Mouse (Mus musculus): ENCODE data around the gene Fkbp2. TPM values are rescaled to one million over a fixed set of nuclear protein-coding genes. Genes with fewer than 3 reads are reported as not detected.
"Not testable (repeated sequence)": the region's sequence is repeated elsewhere in the genome, so short reads cannot be mapped to it uniquely, and the experiment has no call there.

Gene Fkbp2
- polyA plus RNA-seq, 1 experiment, result 96.8 TPM

DNA sequence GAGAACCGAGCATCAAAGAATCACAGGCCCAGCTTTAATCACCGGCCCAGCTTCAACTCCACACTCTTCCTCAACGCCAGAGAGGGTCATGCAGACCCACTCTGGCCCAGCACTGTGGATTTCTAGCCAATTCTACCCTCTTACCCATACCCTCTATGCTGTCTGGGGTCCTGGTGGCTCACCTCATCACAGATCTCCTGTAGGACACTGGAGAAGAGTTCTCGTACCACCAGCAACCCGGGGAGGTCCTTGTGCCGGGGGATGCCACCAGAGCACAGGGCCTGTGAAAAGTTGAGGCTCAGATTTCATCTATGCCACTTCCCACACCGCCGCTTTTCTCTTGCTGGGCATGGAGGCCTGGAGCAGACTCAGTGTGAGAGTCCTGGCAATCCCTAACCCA lies 14.2 kb upstream of the Fkbp2 start:
- TF ChIP-seq SRF (IDR thresholded peaks at IDR 0.05; ENCODE audit: control insufficient read depth, insufficient read length, low read depth) (no peak), USF1 (IDR thresholded peaks at IDR 0.05; ENCODE audit: low read depth) (no peak), TCF12 (IDR thresholded peaks at IDR 0.05; ENCODE audit: insufficient read depth, poor library complexity, severe bottlenecking) (no peak), REST (IDR thresholded peaks at IDR 0.05; ENCODE audit: insufficient read depth, insufficient read length) (no peak), MYOD1 (IDR thresholded peaks at IDR 0.05; ENCODE audit: control insufficient read depth in 1 of 3, insufficient read length in 2 of 3, low read depth in 2 of 3) (no peak), POLR2A (IDR thresholded peaks at IDR 0.05; ENCODE audit: insufficient read length, low read depth) (no peak), MYOG (IDR thresholded peaks at IDR 0.05; ENCODE audit: control insufficient read depth in 1 of 3, insufficient read depth in 1 of 3, insufficient read length in 2 of 3, low read depth in 2 of 3) (no peak), E2F4 (IDR thresholded peaks at IDR 0.05; ENCODE audit: insufficient read depth) (no peak), CEBPB (IDR thresholded peaks at IDR 0.05; ENCODE audit: insufficient read depth, poor library complexity, severe bottlenecking) (no peak), MAX (IDR thresholded peaks at IDR 0.05; ENCODE audit: low read depth) (no peak), TCF3 (IDR thresholded peaks at IDR 0.05; ENCODE audit: insufficient read length, low read depth) (no peak), POLR2AphosphoS2 (IDR thresholded peaks at IDR 0.05; ENCODE audit: insufficient read length, low read depth) (no peak)
- Histone ChIP-seq H3K4me2 (ENCODE audit: low read depth) (peak overlapping the region; percentile 97), H3K4me3 (peak overlapping the region; percentile 42), H3K27me3 (ENCODE audit: control insufficient read depth, insufficient read depth, insufficient read length) (no peaks in the 10 kb centered on the region), H3K79me2 (ENCODE audit: control insufficient read depth, insufficient read depth) (no peaks in the 10 kb centered on the region), H3ac (ENCODE audit: control insufficient read depth, insufficient read length) (no peak overlapping the region), H3K36me3 (ENCODE audit: control insufficient read depth, insufficient read depth) (no peaks in the 10 kb centered on the region)

DNA sequence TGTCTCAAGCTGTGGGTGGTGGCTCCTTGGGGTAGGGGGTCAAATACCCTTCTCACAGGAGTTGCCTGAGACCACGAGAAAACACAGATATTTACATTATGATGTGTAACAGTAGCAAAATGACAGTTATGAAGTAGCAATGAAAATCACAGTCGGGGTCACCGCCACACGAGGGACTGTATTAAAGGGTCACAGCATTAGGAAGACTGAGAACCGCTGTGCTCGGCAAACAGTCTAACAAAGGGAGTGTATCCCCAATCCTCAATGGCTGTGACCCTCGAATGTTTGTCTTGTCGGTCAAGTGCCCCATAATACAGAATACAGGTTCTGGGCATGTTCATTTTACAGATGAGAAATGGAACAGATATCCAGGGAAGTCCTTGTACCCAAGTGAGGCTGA lies 13.7 kb upstream of the Fkbp2 start:
- no peak for TF ChIP-seq CEBPB (IDR thresholded peaks at IDR 0.05; ENCODE audit: insufficient read depth, poor library complexity, severe bottlenecking)
- no peak for TF ChIP-seq TCF3 (IDR thresholded peaks at IDR 0.05; ENCODE audit: insufficient read length, low read depth)
- TF ChIP-seq POLR2AphosphoS2 (IDR thresholded peaks at IDR 0.05; ENCODE audit: insufficient read length, low read depth), result no peak
- TF ChIP-seq SRF (IDR thresholded peaks at IDR 0.05; ENCODE audit: control insufficient read depth, insufficient read length, low read depth), result no peak
- no peak for TF ChIP-seq REST (IDR thresholded peaks at IDR 0.05; ENCODE audit: insufficient read depth, insufficient read length)
- no peak for TF ChIP-seq USF1 (IDR thresholded peaks at IDR 0.05; ENCODE audit: low read depth)
- no peak for TF ChIP-seq MYOG (IDR thresholded peaks at IDR 0.05; ENCODE audit: control insufficient read depth in 1 of 3, insufficient read depth in 1 of 3, insufficient read length in 2 of 3, low read depth in 2 of 3)
- no peaks in the 10 kb centered on the region for H3K27me3 ChIP-seq (ENCODE audit: control insufficient read depth, insufficient read depth, insufficient read length)
- no peak overlapping the region for H3ac ChIP-seq (ENCODE audit: control insufficient read depth, insufficient read length)
- no peak overlapping the region for H3K4me2 ChIP-seq (ENCODE audit: low read depth)
- no peak overlapping the region for H3K4me3 ChIP-seq
- no peaks in the 10 kb centered on the region for H3K79me2 ChIP-seq (ENCODE audit: control insufficient read depth, insufficient read depth)
- H3K36me3 ChIP-seq (ENCODE audit: control insufficient read depth, insufficient read depth), result no peaks in the 10 kb centered on the region

DNA sequence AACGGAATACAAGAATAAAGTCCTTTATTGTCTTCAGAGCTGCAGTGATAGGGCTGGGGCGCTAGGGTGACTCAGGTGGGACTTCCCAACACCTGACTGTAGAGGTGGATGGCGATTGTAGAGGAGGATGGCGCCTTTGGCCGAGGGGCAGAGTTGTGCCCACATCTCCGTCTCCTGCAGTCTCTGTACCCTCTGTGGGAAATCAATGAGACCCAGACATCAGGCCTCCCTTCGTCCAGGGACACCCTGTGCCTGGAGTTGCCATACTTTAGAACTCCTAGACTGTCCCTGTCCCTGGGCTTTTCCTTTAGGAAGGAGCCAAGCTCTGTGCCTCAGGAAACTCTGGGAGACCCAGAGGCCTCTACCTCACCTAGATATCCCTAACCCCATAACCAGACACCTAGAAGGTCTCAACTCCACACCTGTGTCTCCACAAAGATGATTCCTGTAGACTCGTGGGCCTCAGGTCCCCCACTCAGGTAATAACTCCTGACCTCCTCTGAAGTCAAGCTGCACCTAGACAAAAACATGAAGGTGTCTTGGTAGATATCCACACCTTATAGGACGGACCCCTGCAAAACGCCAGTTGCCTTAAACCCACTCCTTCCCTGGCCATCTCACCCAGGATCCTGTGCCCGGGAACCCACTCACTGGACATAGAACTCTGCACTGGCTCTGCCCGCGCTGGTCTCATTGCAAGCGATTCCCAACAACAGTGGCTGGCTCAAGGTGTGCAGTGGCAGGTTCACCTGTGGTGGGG lies 12.9 kb upstream of the Fkbp2 start:
- Histone ChIP-seq H3K4me2 (ENCODE audit: low read depth) (peak overlapping the region; percentile 93), H3K27me3 (ENCODE audit: control insufficient read depth, insufficient read depth, insufficient read length) (no peaks in the 10 kb centered on the region)

DNA sequence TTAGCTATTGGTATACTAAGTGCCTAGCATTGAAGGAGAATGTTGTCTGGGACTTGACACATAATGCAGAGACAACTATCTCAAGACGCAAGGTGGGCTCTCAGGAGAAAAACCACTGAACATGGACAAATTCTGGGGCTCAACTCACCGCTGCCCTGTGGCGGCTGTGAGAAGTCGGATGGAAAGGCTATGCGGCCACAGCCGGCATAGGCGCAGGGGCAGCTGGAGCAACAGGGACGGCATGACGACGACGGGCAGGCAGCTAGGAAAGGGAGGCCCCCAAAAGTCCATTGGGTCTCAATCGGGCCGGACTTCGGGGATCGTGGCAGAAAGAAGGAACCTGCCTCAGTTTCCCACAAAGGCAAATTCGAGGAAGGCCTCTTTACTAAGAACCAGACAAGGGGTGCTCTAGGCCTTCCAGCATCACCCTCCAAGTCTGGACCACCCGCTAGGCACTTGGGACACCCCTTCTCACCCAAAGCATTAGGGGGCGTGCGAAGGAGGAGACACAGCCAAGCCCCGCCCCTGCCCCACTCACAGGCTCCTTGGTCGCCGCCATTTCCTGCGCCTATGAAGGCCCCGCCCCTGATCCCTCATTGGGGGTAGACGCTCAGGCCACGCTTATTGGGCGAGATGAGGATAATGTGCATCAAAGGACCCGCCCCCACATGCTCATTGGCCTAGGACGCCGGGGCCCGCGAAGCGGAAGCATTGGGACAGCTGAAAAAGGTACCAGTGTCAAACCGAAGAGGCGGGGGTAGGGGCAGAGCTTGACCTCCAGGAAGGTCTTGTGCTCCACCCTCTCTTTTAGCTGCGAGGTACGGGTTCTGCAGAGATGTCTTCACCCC lies 11.9 kb upstream of the Fkbp2 start, which contains the start of gene Dnajc4:
Dnajc4 (minus strand) TSS at position 562 of the 848 bp plus-strand sequence.
- no peaks in the 10 kb centered on the region for H3K36me3 ChIP-seq (ENCODE audit: control insufficient read depth, insufficient read depth)
- peak within 1 kb of the TSS; percentile 71 for H3K4me3 ChIP-seq
- H3K4me2 ChIP-seq (ENCODE audit: low read depth), result peak within 1 kb of the TSS; percentile 93
- no peaks in the 10 kb centered on the region for H3K79me2 ChIP-seq (ENCODE audit: control insufficient read depth, insufficient read depth)
- H3ac ChIP-seq (ENCODE audit: control insufficient read depth, insufficient read length), result peak within 1 kb of the TSS; percentile 13
- peak in 1 of 3 experiments; percentile 19 for TF ChIP-seq MYOD1 (IDR thresholded peaks at IDR 0.05; ENCODE audit: control insufficient read depth in 1 of 3, insufficient read length in 2 of 3, low read depth in 2 of 3)
- no peak for TF ChIP-seq USF1 (IDR thresholded peaks at IDR 0.05; ENCODE audit: low read depth)
- no peak for TF ChIP-seq TCF3 (IDR thresholded peaks at IDR 0.05; ENCODE audit: insufficient read length, low read depth)
- no peak for TF ChIP-seq TCF12 (IDR thresholded peaks at IDR 0.05; ENCODE audit: insufficient read depth, poor library complexity, severe bottlenecking)
- peak; percentile 65 for TF ChIP-seq SRF (IDR thresholded peaks at IDR 0.05; ENCODE audit: control insufficient read depth, insufficient read length, low read depth)
- peak in 1 of 3 experiments; percentile 41 for TF ChIP-seq MYOG (IDR thresholded peaks at IDR 0.05; ENCODE audit: control insufficient read depth in 1 of 3, insufficient read depth in 1 of 3, insufficient read length in 2 of 3, low read depth in 2 of 3)
- TF ChIP-seq POLR2A (IDR thresholded peaks at IDR 0.05; ENCODE audit: insufficient read length, low read depth), result peak; percentile 57
- TF ChIP-seq E2F4 (IDR thresholded peaks at IDR 0.05; ENCODE audit: insufficient read depth), result peak; percentile 80
- peak; percentile 59 for TF ChIP-seq POLR2AphosphoS2 (IDR thresholded peaks at IDR 0.05; ENCODE audit: insufficient read length, low read depth)
- no peaks in the 10 kb centered on the region for H3K27me3 ChIP-seq (ENCODE audit: control insufficient read depth, insufficient read depth, insufficient read length)

More for the DNA sequence above, 12.9 kb upstream of the Fkbp2 start:
- Histone ChIP-seq H3K4me3 (peak overlapping the region; percentile 71), H3ac (ENCODE audit: control insufficient read depth, insufficient read length) (no peak overlapping the region), H3K36me3 (ENCODE audit: control insufficient read depth, insufficient read depth) (no peaks in the 10 kb centered on the region), H3K79me2 (ENCODE audit: control insufficient read depth, insufficient read depth) (no peaks in the 10 kb centered on the region)
- no peak for TF ChIP-seq USF1 (IDR thresholded peaks at IDR 0.05; ENCODE audit: low read depth)
- no peak for TF ChIP-seq POLR2AphosphoS2 (IDR thresholded peaks at IDR 0.05; ENCODE audit: insufficient read length, low read depth)
- TF ChIP-seq E2F4 (IDR thresholded peaks at IDR 0.05; ENCODE audit: insufficient read depth), result no peak
- no peak for TF ChIP-seq POLR2A (IDR thresholded peaks at IDR 0.05; ENCODE audit: insufficient read length, low read depth)
- TF ChIP-seq CEBPB (IDR thresholded peaks at IDR 0.05; ENCODE audit: insufficient read depth, poor library complexity, severe bottlenecking), result no peak
- no peak for TF ChIP-seq MAX (IDR thresholded peaks at IDR 0.05; ENCODE audit: low read depth)
- no peak for TF ChIP-seq MYOD1 (IDR thresholded peaks at IDR 0.05; ENCODE audit: control insufficient read depth in 1 of 3, insufficient read length in 2 of 3, low read depth in 2 of 3)
- TF ChIP-seq SRF (IDR thresholded peaks at IDR 0.05; ENCODE audit: control insufficient read depth, insufficient read length, low read depth), result no peak
- no peak for TF ChIP-seq MYOG (IDR thresholded peaks at IDR 0.05; ENCODE audit: control insufficient read depth in 1 of 3, insufficient read depth in 1 of 3, insufficient read length in 2 of 3, low read depth in 2 of 3)
- no peak for TF ChIP-seq REST (IDR thresholded peaks at IDR 0.05; ENCODE audit: insufficient read depth, insufficient read length)
- no peak for TF ChIP-seq TCF3 (IDR thresholded peaks at IDR 0.05; ENCODE audit: insufficient read length, low read depth)
- no peak for TF ChIP-seq TCF12 (IDR thresholded peaks at IDR 0.05; ENCODE audit: insufficient read depth, poor library complexity, severe bottlenecking)

DNA sequence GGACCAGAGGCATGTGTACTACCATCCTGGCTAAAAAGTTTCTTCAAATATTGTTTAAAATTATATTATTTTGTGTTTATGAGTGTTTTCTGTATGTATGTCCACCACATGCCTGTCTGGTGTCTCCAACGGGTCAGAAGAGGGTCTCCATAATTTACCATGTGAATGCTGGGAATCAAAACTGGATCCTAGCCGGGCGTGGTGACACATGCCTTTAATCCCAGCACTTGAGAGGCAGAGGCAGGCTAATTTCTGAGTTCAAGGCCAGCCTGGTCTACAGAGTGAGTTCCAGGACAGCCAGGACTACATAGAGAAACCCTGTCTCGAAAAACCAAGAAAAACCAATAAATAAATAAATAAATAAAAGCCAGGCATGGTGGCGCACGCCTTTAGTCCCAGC lies 10.9 kb upstream of the Fkbp2 start:
- not testable (repeated sequence) for H3K79me2 ChIP-seq (ENCODE audit: control insufficient read depth, insufficient read depth); H3K27me3 ChIP-seq (ENCODE audit: control insufficient read depth, insufficient read depth, insufficient read length); H3K36me3 ChIP-seq (ENCODE audit: control insufficient read depth, insufficient read depth); H3ac ChIP-seq (ENCODE audit: control insufficient read depth, insufficient read length); H3K4me2 ChIP-seq (ENCODE audit: low read depth)
- H3K4me3 ChIP-seq, result peak overlapping the region; percentile 71

Measured in myocyte (in vitro differentiated cells).